Mouse (Mus musculus) 3T3-L1 (cell line): ENCODE measurements at regions not wholly inside any gene's neighbourhood (a gene's known extent, or its start where the extent isn't known, plus 50 kb on each side); places are given as distances from the start of the nearest gene placed in this dataset.

Experiments used
- DNase-seq: peaks from one replicate; pipeline ENCODE4 v3.0.0-alpha.2; 2015; ENCODE audit warnings: low read depth, low spot score

DNA sequence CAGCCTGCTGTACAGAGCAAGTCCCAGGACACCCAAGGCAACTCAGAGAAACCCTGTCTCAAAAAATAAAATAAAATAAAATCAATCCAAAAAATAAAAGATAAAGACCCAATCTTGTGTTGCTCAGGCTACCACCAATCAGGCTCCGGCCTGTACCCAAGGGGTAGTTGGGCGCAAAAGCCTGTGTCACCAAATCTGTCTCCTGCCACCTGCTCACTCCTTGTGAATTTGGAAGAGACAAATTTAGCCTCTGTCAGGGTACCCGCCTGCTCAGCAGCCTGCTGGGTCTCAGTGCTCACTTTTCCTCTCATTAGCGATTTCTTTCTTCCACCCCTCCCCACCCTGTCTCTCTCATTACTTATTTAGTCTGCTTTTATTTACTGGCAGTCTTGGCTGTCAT is 54.6 kb downstream of the Sox4 start:
- DNase-seq, result no peak

DNA sequence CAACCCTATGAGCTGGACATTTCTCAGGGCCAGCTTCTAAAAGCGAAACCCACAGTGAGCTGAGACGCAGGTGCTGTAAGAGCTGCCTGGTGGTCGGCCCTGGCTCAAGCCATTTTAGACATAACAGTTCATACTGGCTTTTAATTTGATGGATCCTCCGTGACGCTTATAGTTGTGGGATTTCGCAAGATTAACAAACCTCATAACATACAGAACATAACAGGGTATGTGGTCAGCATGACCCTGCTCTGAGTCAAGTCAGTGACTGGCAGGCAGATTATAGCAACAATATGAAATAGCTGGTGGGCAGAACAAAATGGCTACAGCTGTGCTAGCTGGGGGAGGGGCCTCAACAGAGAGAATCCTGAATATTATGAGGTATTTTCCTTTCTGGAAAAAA is 60.6 kb downstream of the Sox4 start:
- DNase-seq, result peak; percentile 70

DNA sequence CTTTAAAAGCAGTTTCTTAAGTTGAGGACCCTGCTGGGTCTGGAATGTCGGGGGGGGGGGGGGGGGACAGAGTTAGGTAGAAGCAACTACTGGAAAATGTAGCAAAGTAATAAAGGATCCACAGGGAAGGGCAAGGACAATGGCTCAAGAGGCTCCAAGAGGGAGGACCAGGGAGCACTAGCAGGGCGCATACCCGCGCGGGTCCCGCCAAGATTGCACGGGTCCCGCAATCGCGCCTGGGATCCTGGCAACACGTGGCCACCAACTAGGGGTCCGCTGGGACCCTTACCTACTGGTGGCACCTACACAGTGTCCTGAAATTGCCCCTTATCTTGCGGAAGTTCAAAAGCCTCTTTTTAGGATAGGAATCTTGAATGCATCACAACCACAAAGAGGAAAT is 66.4 kb downstream of the Sox4 start:
- no peak for DNase-seq

DNA sequence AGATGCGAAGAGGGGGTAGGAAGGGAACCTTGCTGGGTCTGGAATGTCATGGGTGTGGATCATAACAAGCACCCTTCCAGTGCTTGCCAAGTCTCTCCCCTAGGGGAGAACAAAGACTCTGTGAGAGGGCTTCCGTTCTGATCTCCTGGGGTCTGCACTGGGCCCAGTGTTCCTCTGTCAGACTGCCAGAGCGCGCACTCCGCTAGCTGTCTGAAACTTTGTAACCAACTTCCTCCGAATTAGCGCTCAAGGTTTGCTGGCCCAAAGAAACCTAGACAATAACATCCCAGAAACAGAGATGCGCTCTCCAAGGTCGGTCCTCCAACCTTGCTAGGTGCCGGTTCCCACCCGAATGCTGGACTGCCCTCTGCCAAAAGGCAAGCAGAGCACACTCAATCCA is 66.8 kb downstream of the Sox4 start:
- DNase-seq, result no peak

DNA sequence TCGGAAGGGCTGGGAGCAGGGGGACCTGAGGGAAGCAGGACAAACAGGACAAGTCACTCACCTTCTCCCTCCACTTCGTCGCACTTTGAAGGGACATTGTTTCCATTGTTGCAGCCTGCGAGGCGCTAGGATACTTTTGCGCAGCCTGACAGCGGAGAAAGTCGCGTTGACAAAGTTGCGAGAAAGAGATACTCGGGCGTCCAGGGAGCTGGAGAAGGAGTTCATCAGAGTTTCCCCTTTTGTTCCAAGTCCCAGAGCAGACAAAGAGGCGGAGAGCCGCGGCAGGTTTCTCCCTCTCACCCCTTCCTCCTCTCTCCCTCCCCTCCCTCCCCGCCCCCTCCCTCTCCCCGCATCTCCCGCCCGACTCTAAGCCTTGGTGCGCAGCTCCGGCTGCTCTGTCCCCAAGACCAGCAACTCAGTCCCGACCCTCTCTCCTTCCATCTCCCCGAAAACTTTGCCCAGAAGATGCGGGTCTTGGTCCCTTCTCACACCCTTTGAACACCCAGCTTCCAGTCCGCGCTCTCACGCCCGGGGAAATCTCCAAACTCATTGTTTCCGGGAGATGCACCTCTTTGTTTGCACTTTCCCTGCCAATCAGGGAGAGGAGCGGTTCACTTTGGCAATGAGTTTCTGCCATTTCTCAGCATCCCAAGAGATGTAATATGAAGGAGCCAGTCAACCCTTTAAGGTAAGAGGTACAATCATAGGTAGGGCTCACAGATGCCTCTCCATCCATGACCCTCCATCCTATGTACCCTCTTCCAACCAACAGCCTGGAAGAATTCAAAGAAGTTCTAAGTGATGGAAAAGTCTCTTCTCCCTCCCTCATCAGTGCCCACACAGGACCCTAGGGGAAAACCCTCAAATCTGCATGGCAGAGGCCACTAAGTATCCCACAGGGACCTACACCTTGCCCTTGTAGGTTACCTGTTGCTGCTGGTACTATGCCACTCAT is 68.2 kb downstream of the Sox4 start:
- DNase-seq, result peak; percentile 15

DNA sequence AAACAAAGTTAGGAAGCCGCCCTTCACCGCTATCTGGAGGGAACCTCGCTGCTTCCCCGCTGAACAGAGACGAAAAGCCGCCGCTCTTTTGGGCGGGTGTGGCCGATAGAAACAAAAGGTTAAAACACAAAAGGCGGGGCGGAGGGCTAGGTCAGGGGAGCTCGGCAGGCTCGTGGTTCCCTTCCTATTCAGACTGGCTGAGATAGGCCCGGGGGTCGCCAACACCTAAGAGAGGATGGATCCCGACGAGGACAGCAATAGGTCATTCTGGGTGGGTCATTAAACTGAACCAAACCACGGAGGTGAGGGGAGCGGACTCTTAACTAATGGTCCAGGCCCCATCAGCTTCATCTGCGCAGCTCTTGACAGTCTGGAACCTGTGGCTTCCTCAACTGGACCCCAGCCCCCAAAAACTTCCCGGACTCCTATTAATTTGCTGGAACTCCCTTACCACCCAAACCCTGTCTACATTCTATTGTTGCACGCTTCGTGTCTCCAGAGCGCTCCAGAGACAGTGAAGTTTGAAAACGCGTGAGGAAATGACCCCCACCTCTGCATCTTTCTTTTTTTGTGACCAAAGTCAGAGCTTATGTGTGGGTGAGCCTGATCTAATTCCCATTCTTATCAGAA is 69.2 kb downstream of the Sox4 start:
- no peak for DNase-seq

DNA sequence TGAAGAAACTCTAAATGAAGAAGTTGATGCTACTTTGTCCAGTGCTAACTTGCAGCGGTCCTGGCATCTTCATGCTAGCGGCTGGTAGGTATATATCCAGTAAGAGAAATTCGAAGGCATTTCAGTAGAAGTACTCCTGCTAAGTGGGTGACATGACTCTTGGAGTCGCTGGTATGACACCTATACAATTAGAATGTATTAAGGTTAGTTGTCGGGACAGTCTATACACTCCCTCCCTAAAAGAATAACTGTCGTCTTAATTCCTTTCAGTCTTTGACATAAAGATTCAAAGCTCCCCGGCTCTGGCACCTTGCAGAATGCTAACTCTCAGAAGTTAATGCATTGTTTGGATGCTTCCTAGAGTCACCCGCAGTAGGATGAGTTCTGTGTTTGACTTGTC is 70.1 kb downstream of the Sox4 start:
- no peak for DNase-seq

DNA sequence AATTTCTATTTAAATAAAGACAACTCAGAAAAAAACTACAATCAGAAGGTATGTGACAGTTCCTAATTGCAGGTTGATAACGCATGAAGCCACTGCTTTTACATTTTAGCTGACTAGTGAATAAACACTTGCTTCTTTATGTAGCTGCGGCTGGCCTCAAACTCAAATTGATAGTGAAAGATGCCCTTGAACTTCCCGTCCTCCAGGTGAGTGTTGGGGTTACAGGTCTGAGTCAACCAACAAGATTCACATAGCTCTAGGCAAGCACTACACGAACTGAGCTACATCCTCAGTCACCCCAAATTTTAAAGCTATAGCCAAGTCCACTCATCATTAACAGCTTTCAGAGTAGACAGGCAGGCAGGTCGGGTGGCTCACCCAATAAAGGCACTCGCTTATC is 72.6 kb downstream of the Sox4 start:
- no peak for DNase-seq

DNA sequence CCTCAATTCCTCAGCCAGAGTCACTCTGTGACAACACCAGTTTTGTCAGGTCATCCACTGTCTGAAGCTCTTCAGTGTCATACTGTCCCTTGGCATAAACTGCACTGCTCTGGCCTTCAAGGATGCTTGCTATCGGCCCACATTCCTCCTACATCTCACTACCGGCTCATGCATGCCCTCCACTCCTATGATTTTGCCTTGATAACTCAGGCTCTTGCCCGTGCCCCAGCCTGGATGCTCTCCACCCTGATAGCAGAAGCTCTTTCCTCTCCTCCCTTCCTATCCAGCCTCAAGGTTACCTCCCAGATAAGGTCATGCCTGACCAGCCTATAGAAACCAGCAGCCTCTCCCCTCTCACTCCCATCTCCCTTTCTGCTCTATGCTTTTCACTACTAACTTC is 74.8 kb downstream of the Sox4 start:
- DNase-seq, result no peak

DNA sequence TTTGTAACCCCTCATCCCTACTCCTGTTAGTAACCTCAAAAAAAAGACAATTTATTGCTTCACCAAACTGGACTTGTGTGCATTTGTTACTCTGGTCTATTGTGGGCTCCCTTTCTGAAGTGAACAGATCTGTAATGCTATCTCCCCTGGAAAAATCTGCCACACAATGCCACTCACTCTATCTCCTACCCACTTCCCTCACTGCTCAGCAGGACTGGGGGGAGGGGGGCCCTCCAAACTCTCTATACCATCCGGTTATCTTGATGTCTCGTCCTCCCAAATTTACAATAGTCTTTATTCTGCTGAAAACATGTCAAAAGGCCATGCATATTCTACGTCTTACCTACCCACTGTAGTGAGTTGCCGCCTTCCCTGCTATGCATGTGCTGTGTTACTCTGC is 76.7 kb downstream of the Sox4 start:
- no peak for DNase-seq

DNA sequence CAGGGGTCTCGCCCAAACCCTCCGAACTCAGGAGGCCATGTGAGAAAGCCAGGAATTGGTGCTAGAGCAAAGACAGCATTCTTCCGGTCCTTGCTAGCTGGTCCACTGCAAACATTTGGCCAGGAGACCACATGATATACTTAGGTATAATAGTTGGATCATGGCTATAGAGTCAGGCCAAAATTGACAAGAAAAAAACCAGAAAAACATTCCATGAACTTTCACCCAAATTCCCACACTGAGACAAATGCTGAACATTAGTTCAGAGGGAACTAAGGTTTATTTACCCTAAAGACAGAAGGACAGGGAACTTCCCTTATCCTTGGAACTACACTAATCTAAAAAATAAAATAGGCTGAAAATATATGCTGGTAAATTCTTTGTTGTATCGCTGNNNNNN is 82.8 kb downstream of the Sox4 start:
- DNase-seq, result no peak

DNA sequence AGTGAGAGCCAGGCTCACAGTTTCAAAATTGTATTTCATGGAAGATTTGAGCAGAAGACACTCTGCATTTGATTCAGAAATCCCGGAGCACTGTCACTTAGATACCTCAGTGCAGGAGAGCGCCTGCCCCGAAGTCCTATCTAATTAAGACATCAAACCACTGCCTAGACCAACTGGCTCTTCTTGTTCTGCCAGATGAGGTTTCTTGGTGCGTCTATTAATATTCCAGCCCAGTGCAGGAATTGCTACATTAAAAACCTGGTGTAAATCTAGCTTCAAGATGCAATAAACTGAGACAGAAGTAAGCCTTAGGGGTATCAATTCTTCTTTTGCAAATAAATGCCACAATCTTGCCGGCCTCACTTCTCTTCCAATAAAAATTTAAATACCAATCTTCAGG is 86.3 kb downstream of the Sox4 start:
- DNase-seq, result no peak

DNA sequence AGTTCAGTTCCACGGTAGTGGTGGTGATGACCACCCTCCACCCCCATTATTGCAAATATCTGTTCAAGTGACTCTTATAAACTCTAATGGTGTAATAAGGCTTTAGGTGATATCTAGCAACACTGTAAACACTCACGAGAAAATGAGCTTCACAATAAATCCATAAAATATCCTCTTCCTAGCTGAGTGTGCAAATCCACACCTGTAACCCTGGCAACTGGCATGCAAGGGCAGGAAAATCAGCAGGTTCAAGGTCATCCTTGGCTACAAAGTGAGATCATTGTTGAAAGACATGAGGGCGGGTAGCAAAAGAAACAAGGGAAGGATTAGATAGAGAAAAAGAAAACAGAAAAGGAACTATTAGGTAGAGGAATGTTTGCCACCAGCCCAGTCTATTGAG is 86.8 kb downstream of the Sox4 start:
- no peak for DNase-seq

DNA sequence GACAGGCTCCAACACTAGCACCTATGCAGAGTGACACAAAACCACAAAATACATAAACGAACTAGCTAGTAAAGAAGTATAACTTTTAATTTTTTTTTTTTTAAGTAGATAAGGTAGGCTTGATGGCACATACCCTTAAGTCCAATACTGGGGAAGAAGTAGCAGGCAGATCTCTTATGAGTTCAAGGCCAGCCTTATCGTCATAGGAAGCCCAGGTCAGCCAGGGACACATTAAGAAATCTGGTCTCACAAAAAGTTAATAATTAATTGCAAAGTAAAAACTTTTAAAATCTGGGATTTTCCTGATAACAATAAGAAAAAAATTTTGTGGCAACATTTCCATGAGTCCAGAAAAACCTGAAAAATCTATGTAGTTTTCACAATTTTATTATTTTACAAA is 92.9 kb downstream of the Sox4 start:
- no peak for DNase-seq

DNA sequence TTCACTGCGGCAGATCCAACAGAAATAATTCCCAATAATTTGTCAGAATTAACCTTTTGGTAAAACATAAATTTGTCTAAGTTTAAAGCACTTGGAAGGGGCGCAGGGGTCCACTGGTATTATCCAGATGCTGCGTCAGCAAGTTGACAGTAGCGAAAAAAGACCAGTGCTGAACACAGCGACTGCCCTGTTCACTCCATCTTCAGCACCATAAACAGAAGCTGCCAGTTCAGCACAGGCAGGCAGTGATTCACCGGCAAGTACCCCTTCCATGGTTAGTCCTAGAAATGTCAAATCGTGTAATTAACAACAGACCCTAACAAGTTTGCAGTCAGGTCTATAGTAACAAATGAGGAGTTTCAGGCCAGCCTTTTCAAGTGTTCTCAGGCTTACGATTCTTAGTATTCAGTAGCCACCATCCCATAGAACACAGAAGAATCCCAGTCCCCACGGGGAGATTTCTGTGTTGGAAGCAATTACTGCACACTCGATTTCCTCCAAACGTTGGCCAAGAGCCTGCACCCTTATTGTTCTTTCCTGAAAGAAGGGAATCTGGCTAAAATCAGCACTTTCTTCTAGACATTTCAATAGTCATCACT is 93.6 kb downstream of the Sox4 start:
- DNase-seq, result no peak

DNA sequence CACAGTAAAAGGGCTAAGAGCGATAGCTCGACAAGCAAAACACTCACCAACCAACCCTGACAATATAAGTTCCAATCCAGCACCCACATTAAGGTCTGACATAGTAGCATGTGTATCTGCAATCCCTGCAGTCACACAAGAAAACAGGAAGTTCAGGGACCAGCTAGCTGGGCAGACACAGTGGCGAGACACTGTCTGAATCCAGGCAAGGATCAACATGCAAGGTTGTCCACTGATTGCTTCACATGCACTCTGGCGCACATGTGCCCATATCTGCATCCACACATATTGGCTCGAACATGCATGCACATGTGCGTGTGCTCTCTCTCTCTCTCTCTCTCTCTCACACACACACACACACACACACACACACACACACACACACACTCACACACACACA is 95.5 kb downstream of the Sox4 start:
- no peak for DNase-seq

DNA sequence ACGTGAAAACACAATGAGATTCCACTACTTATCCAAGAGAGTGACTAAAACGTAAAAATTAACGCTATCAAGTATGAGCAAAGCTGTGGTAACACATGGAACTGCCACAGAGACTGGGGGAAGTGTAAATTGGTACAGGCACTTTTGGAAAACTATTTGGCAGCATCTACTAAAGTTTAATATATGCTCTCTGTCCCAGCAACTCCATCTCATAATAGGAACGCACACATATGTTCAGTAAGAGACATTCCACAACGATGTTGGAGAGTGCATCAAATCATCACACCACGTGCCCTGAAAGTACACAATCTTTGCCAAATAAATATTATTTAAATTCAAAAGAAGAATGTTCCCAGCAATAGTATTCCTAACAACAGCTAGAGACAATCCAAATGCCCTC is 96.3 kb downstream of the Sox4 start:
- no peak for DNase-seq

DNA sequence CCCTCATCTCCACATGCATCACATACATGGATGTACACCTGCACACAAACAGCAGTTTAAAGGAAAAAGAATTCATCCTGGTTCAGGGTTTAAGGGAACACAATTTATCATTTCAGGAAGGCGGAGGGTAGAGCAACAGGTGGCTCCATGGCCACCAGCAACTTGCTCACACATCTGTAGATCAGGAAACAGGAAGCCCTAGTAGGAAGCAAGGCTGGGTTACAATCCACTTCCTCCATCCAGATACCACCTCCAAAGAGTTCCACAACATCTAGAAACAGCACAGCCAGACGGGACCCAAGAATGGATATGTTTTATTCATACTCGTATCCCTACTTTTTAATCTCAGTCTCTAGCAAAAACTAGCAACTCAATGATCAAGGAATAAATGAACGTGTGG is 97.0 kb downstream of the Sox4 start:
- DNase-seq, result no peak

DNA sequence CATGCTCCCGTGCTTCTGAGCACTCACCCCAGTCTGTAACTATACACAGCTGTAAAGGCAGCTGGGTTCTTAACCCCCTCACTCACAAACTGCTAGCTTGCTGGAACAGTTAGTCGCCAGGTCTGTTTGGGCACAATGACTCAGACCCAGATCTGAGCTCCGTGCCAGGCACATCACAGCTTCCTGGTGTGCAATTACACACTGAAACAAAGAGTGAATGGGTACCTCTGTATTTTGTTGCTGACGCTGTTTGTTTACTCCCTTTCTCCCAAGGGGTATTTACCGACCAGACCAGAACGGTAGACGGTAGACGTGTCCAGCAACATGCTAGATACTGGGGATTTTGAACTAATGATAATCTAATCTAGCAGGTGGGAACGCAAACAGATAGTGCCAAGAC is 99.3 kb downstream of the Sox4 start:
- DNase-seq, result peak; percentile 38

DNA sequence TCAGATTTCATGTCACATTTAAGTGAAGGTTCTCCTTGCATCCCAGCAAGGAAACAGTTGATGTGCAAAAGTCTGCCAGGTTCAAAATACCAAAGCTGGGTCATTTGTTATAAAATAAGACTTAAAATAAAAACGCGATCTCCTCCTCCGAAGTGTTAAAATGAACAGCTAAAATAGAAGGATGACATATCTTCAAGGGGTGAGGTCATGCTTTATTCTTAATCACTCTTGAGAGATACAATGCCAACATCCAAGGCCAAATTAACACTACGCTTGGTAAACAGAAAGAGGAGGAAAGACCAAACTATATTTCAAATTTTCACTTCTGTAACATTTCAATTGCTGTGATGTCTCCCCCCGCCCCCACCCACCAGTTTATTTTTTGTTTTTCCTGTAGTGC is 105.2 kb downstream of the Sox4 start:
- no peak for DNase-seq

DNA sequence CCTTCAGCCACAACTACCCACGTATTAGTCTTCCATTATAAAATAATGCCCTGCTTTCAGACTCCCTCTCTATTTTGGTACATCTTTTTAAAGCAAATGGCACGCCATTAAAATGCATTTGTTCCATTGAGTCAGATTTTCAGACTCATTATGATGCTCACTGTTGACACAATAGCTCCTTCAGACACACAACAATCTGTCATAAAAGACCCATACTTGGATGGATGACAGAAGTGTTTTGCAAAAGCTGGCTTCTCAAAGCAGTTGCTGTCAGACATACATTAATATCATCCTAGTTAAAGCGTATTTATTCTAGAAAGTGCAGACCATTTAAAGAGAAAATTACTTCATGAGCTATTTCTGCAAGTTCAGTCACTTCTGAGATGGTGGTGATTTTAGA is 106.0 kb downstream of the Sox4 start:
- DNase-seq, result no peak

DNA sequence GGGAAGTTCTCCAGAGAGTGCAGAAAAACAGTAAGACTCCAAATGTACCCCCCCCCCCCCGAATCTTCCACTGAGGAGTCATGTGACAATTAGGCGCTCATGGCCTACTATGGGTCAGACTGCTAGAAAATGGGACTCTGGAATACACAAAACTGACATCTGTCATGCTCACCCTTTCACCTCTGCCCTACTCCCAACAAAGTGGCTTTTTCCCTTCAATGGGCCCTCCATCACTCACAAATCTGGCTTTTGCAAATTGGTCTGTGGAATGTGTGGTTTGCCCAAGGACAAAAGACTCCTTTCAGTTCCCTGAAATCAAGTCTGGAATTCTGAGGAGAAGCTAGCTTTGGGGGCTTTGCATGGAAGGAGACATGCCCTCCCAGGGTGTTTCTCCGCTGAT is 109.0 kb downstream of the Sox4 start:
- peak; percentile 34 for DNase-seq

DNA sequence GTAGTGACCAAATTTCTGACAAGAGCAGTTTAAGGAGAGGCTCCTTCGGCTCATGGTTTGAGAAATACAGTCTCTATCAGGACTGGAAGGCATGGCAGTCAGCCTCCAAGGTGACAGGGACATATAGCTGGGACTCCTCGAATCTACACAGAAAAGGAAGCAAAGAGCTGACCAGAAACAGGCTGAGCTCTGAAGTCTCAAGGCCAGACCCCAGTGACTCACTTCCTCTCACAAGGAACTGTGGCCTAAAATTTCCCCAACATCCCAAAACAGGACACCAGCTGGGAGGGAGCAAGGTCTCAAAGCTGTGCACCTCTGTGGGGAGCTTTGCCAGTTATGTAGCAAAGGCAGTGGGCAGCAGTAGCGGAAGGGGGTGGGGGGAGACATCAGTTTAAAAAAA is 110.7 kb downstream of the Sox4 start:
- peak; percentile 62 for DNase-seq
